Mouse (Mus musculus) heart, embryonic 14.5 days (tissue): ENCODE measurements around the gene Zfp597. TPM values are rescaled to one million over a fixed set of nuclear protein-coding genes. Genes with fewer than 3 reads are reported as not detected.

ENCODE experiments used
- ATAC-seq: fragments of 200-750 bp; cut with Nextera tagmentation; 2 replicates; pipeline ENCODE4 v1.8.0; 2017; ENCODE audit warnings: low read depth, moderate TSS enrichment; ENCODE audit not compliant: insufficient number of reproducible peaks, insufficient read depth, low FRiP score
- H3K27ac ChIP-seq, 2 experiments: fragments of 200-500 bp in 1 of 2; fragments of 300-500 bp in 1 of 2; sonication (generic) in 1 of 2; replicated peaks in 1 of 2; 2 replicates each; pipeline ENCODE4 v1.5.1; 2012 to 2014; ENCODE audit warnings: low read depth in 2 of 2, low read length in 2 of 2, control low read depth in 1 of 2, mild to moderate bottlenecking in 1 of 2, mixed read lengths in 1 of 2; ENCODE audit not compliant: control insufficient read depth in 1 of 2, insufficient read depth in 1 of 2
- H3K27me3 ChIP-seq: fragments of 300-500 bp; sonication (generic); 2 replicates; pipeline ENCODE4 v1.6.1; 2014; ENCODE audit warnings: mild to moderate bottlenecking, low read length, control low read depth; ENCODE audit not compliant: control insufficient read depth, insufficient read depth
- H3K36me3 ChIP-seq: fragments of 300-500 bp; sonication (generic); 2 replicates; pipeline ENCODE4 v1.6.1; 2014; ENCODE audit warnings: mild to moderate bottlenecking, control low read depth, low read length, mixed read lengths; ENCODE audit not compliant: control insufficient read depth, insufficient read depth
- H3K4me1 ChIP-seq, 2 experiments: fragments of 200-500 bp in 1 of 2; fragments of 300-500 bp in 1 of 2; sonication (generic) in 1 of 2; 2 replicates each; pipeline ENCODE4 v1.6.1; 2012 to 2014; ENCODE audit warnings: low read length in 2 of 2, control low read depth in 1 of 2, mixed read lengths in 1 of 2; ENCODE audit not compliant: control insufficient read depth in 2 of 2, insufficient read depth in 2 of 2
- H3K4me2 ChIP-seq: fragments of 300-500 bp; sonication (generic); 2 replicates; pipeline ENCODE4 v1.6.1; 2014; ENCODE audit warnings: mild to moderate bottlenecking, low read length
- H3K4me3 ChIP-seq, 2 experiments: fragments of 200-500 bp in 1 of 2; fragments of 300-500 bp in 1 of 2; sonication (generic) in 1 of 2; 2 replicates each; pipeline ENCODE4 v1.5.1; 2012 to 2014; ENCODE audit warnings: low read length in 2 of 2, mild to moderate bottlenecking in 2 of 2, control low read depth in 1 of 2, low read depth in 1 of 2, moderate library complexity in 1 of 2; ENCODE audit not compliant: control insufficient read depth in 1 of 2, insufficient read depth in 1 of 2
- H3K9ac ChIP-seq: fragments of 300-500 bp; sonication (generic); 2 replicates; pipeline ENCODE4 v1.6.1; 2014; ENCODE audit warnings: mild to moderate bottlenecking, low read length
- H3K9me3 ChIP-seq: fragments of 300-500 bp; sonication (generic); 2 replicates; pipeline ENCODE4 v1.6.1; 2016; ENCODE audit warnings: low read length, control low read depth; ENCODE audit not compliant: control insufficient read depth
- WGBS: fragments of 180-500 bp; shearing (Covaris S2); extraction: QIAGEN DNeasy Blood & Tissue Kit; methylation state at CpG from one replicate; pipeline ENCODE4 v1.1.7; 2014; 5-methylcytosine and 5-hydroxymethylcytosine counted together
- polyA plus RNA-seq: library from polyadenylated mRNA; unstranded; fragments of >200 nt; fragmentation: Nextera tagmentation; extraction: Ambion mirVana; gene quantifications from 2 replicates; pipeline ENCODE4 v1.2.1, GENCODE M21; 2014

Zfp597 gene
- polyA plus RNA-seq, 1 experiment from 2014 or later, result 6.1 TPM

- no peaks in the 10 kb centered on the region for H3K27me3 ChIP-seq
- H3K36me3 ChIP-seq, result no peaks in the 10 kb centered on the region
- H3K9ac ChIP-seq, result no peak overlapping the region
- no peak overlapping the region for H3K27ac ChIP-seq
- 73% methylated on average over 1 of the region's 1 CpGs for whole genome bisulfite sequencing
- no peak overlapping the region for H3K4me2 ChIP-seq
- H3K4me3 ChIP-seq, result no peak overlapping the region
- ATAC-seq, result no peak
- no peaks in the 10 kb centered on the region for H3K9me3 ChIP-seq
- H3K4me1 ChIP-seq, result peaks cover 6 to 7% of the 10 kb centered on the region in 2 experiments; a peak in 3 of 4 replicates
These were observed 40.6 kb downstream of the Zfp597 start for GRCm38 (mm10) chr16:3843796-3844195.

- no peak overlapping the region for H3K4me2 ChIP-seq
- H3K27me3 ChIP-seq, result no peaks in the 10 kb centered on the region
- H3K27ac ChIP-seq, result no peak overlapping the region
- no peak overlapping the region for H3K4me3 ChIP-seq
- ATAC-seq, result no peak
- no peaks in the 10 kb centered on the region for H3K9me3 ChIP-seq
- WGBS, result 29% methylated on average over 4 of the region's 4 CpGs
- H3K36me3 ChIP-seq, result no peaks in the 10 kb centered on the region
- no peak overlapping the region for H3K9ac ChIP-seq
- H3K4me1 ChIP-seq, result peaks cover 6% of the 10 kb centered on the region in 2 experiments; a peak in 3 of 4 replicates
These were observed 41.4 kb downstream of the Zfp597 start for GRCm38 (mm10) chr16:3842989-3843388.

GRCm38 (mm10) chr16:3839157-3839885 is 45.0 kb downstream of the Zfp597 start:
- Histone ChIP-seq H3K4me1 (no peaks in the 10 kb centered on the region), H3K9ac (no peak overlapping the region), H3K36me3 (no peaks in the 10 kb centered on the region), H3K27me3 (no peaks in the 10 kb centered on the region), H3K4me3 (no peak overlapping the region), H3K27ac (no peak overlapping the region), H3K4me2 (no peak overlapping the region), H3K9me3 (no peaks in the 10 kb centered on the region)
- no peak for ATAC-seq
- 44% methylated on average over 17 of the region's 17 CpGs for WGBS

- Histone ChIP-seq H3K36me3 (no peaks in the 10 kb centered on the region), H3K27me3 (no peaks in the 10 kb centered on the region), H3K4me2 (no peak overlapping the region), H3K4me1 (no peaks in the 10 kb centered on the region; a peak in 1 of 4 replicates), H3K9ac (no peak overlapping the region), H3K4me3 (no peak overlapping the region), H3K9me3 (no peaks in the 10 kb centered on the region), H3K27ac (no peak overlapping the region)
- ATAC-seq, result no peak
- 73% methylated on average over 2 of the region's 2 CpGs for WGBS
These were observed 48.9 kb downstream of the Zfp597 start for GRCm38 (mm10) chr16:3835461-3835860.

- no peak within 1 kb of the TSS for H3K9ac ChIP-seq
- no peak for ATAC-seq
- no peak within 1 kb of the TSS for H3K4me2 ChIP-seq
- H3K9me3 ChIP-seq, result no peaks in the 10 kb centered on the region
- H3K4me1 ChIP-seq, result no peaks in the 10 kb centered on the region; a peak in 1 of 4 replicates
- H3K27me3 ChIP-seq, result no peaks in the 10 kb centered on the region
- H3K27ac ChIP-seq, result no peak within 1 kb of the TSS
- no peaks in the 10 kb centered on the region for H3K36me3 ChIP-seq
- no peak within 1 kb of the TSS for H3K4me3 ChIP-seq
These were observed 53.7 kb downstream of the Zfp597 start, which contains the start of gene Olfr15 for GRCm38 (mm10) chr16:3830588-3831109. TSS of gene Olfr15 (plus strand) at chr16:3830878.

- no peaks in the 10 kb centered on the region for H3K36me3 ChIP-seq
- no peak overlapping the region for H3K4me3 ChIP-seq
- no peak overlapping the region for H3K27ac ChIP-seq
- H3K9ac ChIP-seq, result no peak overlapping the region
- WGBS, result 84% methylated on average over 2 of the region's 2 CpGs
- ATAC-seq, result no peak
- no peaks in the 10 kb centered on the region for H3K27me3 ChIP-seq
- no peaks in the 10 kb centered on the region for H3K9me3 ChIP-seq
- H3K4me1 ChIP-seq, result no peaks in the 10 kb centered on the region; a peak in 1 of 4 replicates
- no peak overlapping the region for H3K4me2 ChIP-seq
These were observed 54.6 kb downstream of the Zfp597 start for GRCm38 (mm10) chr16:3829727-3830126.

GRCm38 (mm10) chr16:3828021-3828420 is 56.3 kb downstream of the Zfp597 start:
- Histone ChIP-seq H3K4me3 (no peak overlapping the region), H3K4me2 (no peak overlapping the region), H3K4me1 (no peaks in the 10 kb centered on the region; a peak in 1 of 4 replicates), H3K36me3 (no peaks in the 10 kb centered on the region), H3K9me3 (no peaks in the 10 kb centered on the region), H3K27ac (no peak overlapping the region), H3K27me3 (no peaks in the 10 kb centered on the region), H3K9ac (no peak overlapping the region)
- WGBS, result 53% methylated on average over 3 of the region's 3 CpGs
- ATAC-seq, result no peak
